Mouse (Mus musculus) right cerebral cortex, postnatal 36 days (tissue): ENCODE measurements around the gene Slc24a4.

ENCODE experiments used
- DNase-seq, 2 experiments: peaks; one replicate each; pipeline ENCODE4 v3.0.0; 2022; ENCODE audit warnings: low spot score in 2 of 2, mixed read lengths in 1 of 2

The Slc24a4 gene

GRCm38 (mm10) chr12:102128081-102128790 is at the start of gene Slc24a4:
Gene Slc24a4 (plus strand): TSS chr12:102128733.
- DNase-seq = peak; percentile 30 to 43

GRCm38 (mm10) chr12:102082648-102083425 is 45.7 kb upstream of the Slc24a4 start:
- DNase-seq = no peak

- no peak for DNase-seq
These were observed 38.0 kb upstream of the Slc24a4 start for GRCm38 (mm10) chr12:102090535-102090934.

- no peak for DNase-seq
These were observed 36.0 kb upstream of the Slc24a4 start for GRCm38 (mm10) chr12:102092342-102093094.

GRCm38 (mm10) chr12:102105990-102106389 is 22.5 kb upstream of the Slc24a4 start:
- DNase-seq = no peak

- no peak for DNase-seq
These were observed 19.7 kb upstream of the Slc24a4 start for GRCm38 (mm10) chr12:102108851-102109250.

GRCm38 (mm10) chr12:102112491-102112890 is 16.0 kb upstream of the Slc24a4 start:
- peak; percentile 12 to 16 for DNase-seq

- DNase-seq = no peak
These were observed 15.6 kb upstream of the Slc24a4 start for GRCm38 (mm10) chr12:102112901-102113300.

GRCm38 (mm10) chr12:102113391-102113790 is 15.1 kb upstream of the Slc24a4 start:
- DNase-seq = no peak

- DNase-seq = no peak
These were observed 12.0 kb upstream of the Slc24a4 start for GRCm38 (mm10) chr12:102116580-102116979.

GRCm38 (mm10) chr12:102118014-102118413 is 10.5 kb upstream of the Slc24a4 start:
- no peak for DNase-seq

- no peak for DNase-seq
These were observed 932 bp upstream of the Slc24a4 start for GRCm38 (mm10) chr12:102127601-102128000.

GRCm38 (mm10) chr12:102128791-102129507 is 416 bp downstream of the Slc24a4 start:
- peak; percentile 78 to 81 for DNase-seq

GRCm38 (mm10) chr12:102129508-102130030 is 1.0 kb downstream of the Slc24a4 start:
- no peak for DNase-seq

- peak; percentile 49 to 66 for DNase-seq
These were observed 11.2 kb downstream of the Slc24a4 start for GRCm38 (mm10) chr12:102139710-102140109.

- DNase-seq = no peak
These were observed 12.8 kb downstream of the Slc24a4 start for GRCm38 (mm10) chr12:102141330-102141729.

- no peak for DNase-seq
These were observed 19.1 kb downstream of the Slc24a4 start for GRCm38 (mm10) chr12:102147678-102148077.

GRCm38 (mm10) chr12:102148746-102149145 is 20.2 kb downstream of the Slc24a4 start:
- no peak for DNase-seq

- no peak for DNase-seq
These were observed 22.7 kb downstream of the Slc24a4 start for GRCm38 (mm10) chr12:102151185-102151584.

- DNase-seq = peak in 1 of 2 experiments; percentile 25
These were observed 25.3 kb downstream of the Slc24a4 start for GRCm38 (mm10) chr12:102153796-102154195.

GRCm38 (mm10) chr12:102154815-102155214 is 26.3 kb downstream of the Slc24a4 start:
- DNase-seq = no peak
